Comparison of ENCODE assay signal across 17 mouse cellular contexts in the genomic region with DNA sequence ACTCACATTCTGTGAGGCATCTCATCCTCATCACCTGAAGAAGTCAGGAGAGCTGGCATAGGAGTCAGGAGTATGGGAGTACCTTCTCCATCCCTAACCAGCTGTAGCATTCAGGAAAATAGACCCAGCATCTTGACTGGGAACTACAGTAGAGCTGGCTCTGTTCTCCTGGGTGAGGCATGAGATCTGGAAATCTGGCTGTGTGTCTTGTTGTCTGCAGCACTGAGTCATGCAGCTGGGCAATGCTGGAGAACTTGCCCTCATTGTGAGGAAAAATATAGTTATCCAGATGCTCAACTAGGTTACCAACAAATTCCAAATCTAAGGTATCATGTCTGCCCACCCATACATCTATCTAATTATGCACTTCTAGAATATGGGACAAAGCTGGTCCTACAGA.
"Had no signal": no experiment of that assay in that cellular context is flagged by ENCODE, and none has a peak within 500 bp of the region (broad histone marks: within the 10 kb centered on the region; RNA-seq: fewer than 3 reads in every experiment).

No protein-coding gene starts in this region.

- H3K4me2 ChIP-seq: liver, embryonic 15.5 days; lung, embryonic 15.5 days; midbrain, embryonic 11.5 days; midbrain, embryonic 13.5 days; midbrain, embryonic 15.5 days; neural tube, embryonic 12.5 days had no signal

- ATAC-seq: liver, postnatal 0 days; lung, postnatal 0 days; midbrain, embryonic 13.5 days; midbrain, embryonic 15.5 days had no signal

- H3K4me1 ChIP-seq: liver, embryonic 15.5 days; lung, embryonic 15.5 days; megakaryocyte, embryonic 14.5 days; midbrain, embryonic 13.5 days; midbrain, embryonic 15.5 days; neural tube, embryonic 12.5 days had no signal

- DNase-seq: liver, postnatal 0 days; lung, adult 2 months; lung, postnatal 14 days; lung, postnatal 36 days; spleen, adult 18-20 months; thymus, adult 18-20 months; thymus, postnatal 14 days; thymus, postnatal 36 days had no signal

- H3K27me3 ChIP-seq: liver, embryonic 15.5 days; lung, embryonic 15.5 days; megakaryocyte, embryonic 14.5 days; midbrain, embryonic 13.5 days; midbrain, embryonic 15.5 days; neural tube, embryonic 12.5 days had no signal

- H3K4me3 ChIP-seq: liver, embryonic 15.5 days; lung, embryonic 15.5 days; megakaryocyte, embryonic 14.5 days; midbrain, embryonic 13.5 days; midbrain, embryonic 15.5 days; neural tube, embryonic 12.5 days had no signal

- H3K9ac ChIP-seq: liver, embryonic 15.5 days; liver, postnatal 0 days; lung, embryonic 15.5 days; midbrain, embryonic 13.5 days; midbrain, embryonic 15.5 days; neural tube, embryonic 12.5 days had no signal

- H3K9me3 ChIP-seq: liver, embryonic 15.5 days; lung, embryonic 15.5 days; midbrain, embryonic 15.5 days had no signal

- H3K27ac ChIP-seq: liver, embryonic 15.5 days; lung, embryonic 15.5 days; macrophage; midbrain, embryonic 13.5 days; midbrain, embryonic 15.5 days; neural tube, embryonic 12.5 days had no signal

- H3K36me3 ChIP-seq: liver, embryonic 15.5 days; lung, embryonic 15.5 days; midbrain, embryonic 13.5 days; midbrain, embryonic 15.5 days; neural tube, embryonic 12.5 days had no signal
